Mouse (Mus musculus): Measurements from ENCODE around the gene Col13a1.

DNA sequence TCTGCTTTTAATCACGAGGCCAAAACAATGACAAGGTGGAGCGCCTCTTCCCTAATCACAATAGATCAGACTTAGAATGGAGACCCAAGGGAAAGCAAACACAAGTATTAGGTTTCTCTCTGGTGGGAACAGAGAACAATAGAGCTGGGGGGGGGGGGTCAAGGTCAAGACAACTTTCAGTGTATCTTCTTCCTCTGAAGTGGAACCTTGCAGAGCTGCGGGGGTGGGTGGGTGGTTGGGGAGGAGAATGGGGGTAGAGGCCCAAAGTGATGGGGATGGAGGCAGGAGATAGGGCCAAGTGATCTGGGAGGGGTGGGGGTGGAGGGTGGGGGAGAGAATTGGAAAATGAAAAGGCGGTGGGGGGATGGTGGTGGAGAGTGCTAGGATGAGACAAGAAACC is 149.9 kb downstream of the Col13a1 start:
- no peak for TF ChIP-seq EP300 (IDR thresholded peaks at IDR 0.05; ENCODE audit: low read depth)
- TF ChIP-seq CTCF (IDR thresholded peaks at IDR 0.05; ENCODE audit: low read depth): no peak

All from liver, embryonic 14.5 days (tissue).